Comparison of ENCODE assay signal across 9 mouse cellular contexts in the genomic region with DNA sequence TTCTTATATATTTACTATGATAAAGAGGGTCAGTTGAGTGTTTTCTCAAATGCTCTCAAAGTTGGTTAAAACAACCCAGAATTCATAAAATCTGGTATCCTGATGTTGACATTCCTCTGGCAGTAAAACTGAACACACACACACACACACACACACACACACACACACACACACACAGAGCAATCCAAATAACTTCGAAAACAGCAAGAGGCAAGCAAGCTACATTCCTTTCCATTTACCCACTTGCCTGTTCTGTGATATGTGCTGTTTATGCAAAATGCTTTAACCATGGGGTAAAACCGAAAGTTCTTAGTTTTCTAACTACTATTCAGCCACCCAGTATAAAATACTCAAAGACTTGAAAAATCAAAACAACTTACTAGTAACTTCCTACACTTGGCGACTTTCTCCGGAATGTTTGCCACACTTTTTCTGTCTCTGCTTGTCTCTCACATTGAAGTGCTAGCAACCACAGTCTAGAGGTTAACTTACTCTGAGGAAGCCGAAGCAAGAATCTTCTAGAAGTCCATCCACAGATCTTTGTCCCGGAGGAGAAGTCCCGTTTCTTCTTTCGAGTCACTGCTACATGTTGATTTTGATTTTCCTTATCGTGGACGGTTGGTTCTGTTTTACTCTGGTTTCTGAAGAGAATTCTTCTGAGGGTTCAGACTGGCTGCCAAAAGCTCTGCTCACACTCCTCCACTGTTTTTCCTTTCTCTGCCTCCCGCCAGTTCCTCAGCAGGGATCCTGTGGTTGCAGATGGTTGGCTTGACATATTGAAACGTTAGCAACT. TPM values are rescaled to one million over a fixed set of nuclear protein-coding genes. Genes with fewer than 3 reads are reported as not detected.
A peak's percentile ranks its signal among the peaks of the same experiment; 100 is the strongest.
DNase-seq lines count a peak whose midpoint lies in the region; ATAC-seq lines count a peak whose summit lies in the region.
"Had no signal": no experiment of that assay in that cellular context is flagged by ENCODE, and none has a peak within 500 bp of the region (broad histone marks: within the 10 kb centered on the region; RNA-seq: fewer than 3 reads in every experiment).

TSS of gene Abca9 (minus strand) at position 738 of the 793 bp plus-strand sequence.

- no peak within 1 kb of the TSS for H3K9ac ChIP-seq in midbrain, embryonic 14.5 days (replicated peaks; ENCODE audit: low read length)
- H3K9ac ChIP-seq in midbrain, embryonic 13.5 days (replicated peaks): no peak within 1 kb of the TSS
- H3K9ac ChIP-seq: liver, embryonic 15.5 days had no signal

- no peaks in the 10 kb centered on the region for H3K9me3 ChIP-seq in midbrain, embryonic 14.5 days (ENCODE audit: control insufficient read depth, low read length)
- no peaks in the 10 kb centered on the region for H3K9me3 ChIP-seq in midbrain, embryonic 13.5 days
- H3K9me3 ChIP-seq: liver, embryonic 15.5 days had no signal

- peak; percentile 23 for DNase-seq in midbrain, embryonic 14.5 days
- peak; percentile 28 for DNase-seq in cerebellum, adult 8-10 months
- DNase-seq in heart, adult 11 months: peak; percentile 96
- peak; percentile 26 for DNase-seq in kidney, postnatal 14 days
- DNase-seq in lung, postnatal 4 days: peak; percentile 13 to 23
- DNase-seq in telencephalon, adult 2 months (ENCODE audit: low read depth, low spot score): peak; percentile 60
- no peak for DNase-seq in spleen, postnatal 4 days (ENCODE audit: low spot score in 2 of 2)

- H3K27me3 ChIP-seq in midbrain, embryonic 14.5 days (ENCODE audit: control insufficient read depth, insufficient read depth, low read length): no peaks in the 10 kb centered on the region
- H3K27me3 ChIP-seq in midbrain, embryonic 13.5 days: no peaks in the 10 kb centered on the region
- H3K27me3 ChIP-seq: liver, embryonic 15.5 days had no signal

- no peak for ATAC-seq in midbrain, embryonic 14.5 days (ENCODE audit: low FRiP score, low TSS enrichment)
- ATAC-seq in midbrain, embryonic 13.5 days: no peak

- H3K4me1 ChIP-seq in midbrain, embryonic 14.5 days (ENCODE audit: control insufficient read depth, insufficient read depth, low read length): no peaks in the 10 kb centered on the region
- no peaks in the 10 kb centered on the region for H3K4me1 ChIP-seq in midbrain, embryonic 13.5 days (replicated peaks)

- no peak within 1 kb of the TSS for H3K4me3 ChIP-seq in midbrain, embryonic 14.5 days (replicated peaks; ENCODE audit: low read depth, low read length)
- H3K4me3 ChIP-seq in midbrain, embryonic 13.5 days (replicated peaks): no peak within 1 kb of the TSS
- H3K4me3 ChIP-seq: liver, embryonic 15.5 days had no signal

- no peaks in the 10 kb centered on the region for H3K36me3 ChIP-seq in midbrain, embryonic 14.5 days (ENCODE audit: control insufficient read depth, insufficient read depth, low read length)
- no peaks in the 10 kb centered on the region for H3K36me3 ChIP-seq in midbrain, embryonic 13.5 days
- H3K36me3 ChIP-seq: liver, embryonic 15.5 days had no signal

- H3K4me2 ChIP-seq in midbrain, embryonic 14.5 days (ENCODE audit: low read length): no peak within 1 kb of the TSS
- H3K4me2 ChIP-seq in midbrain, embryonic 13.5 days (replicated peaks): no peak within 1 kb of the TSS
- H3K4me2 ChIP-seq: liver, embryonic 15.5 days had no signal

- no peak within 1 kb of the TSS for H3K27ac ChIP-seq in midbrain, embryonic 14.5 days (replicated peaks; ENCODE audit: low read depth, low read length)
- no peak within 1 kb of the TSS for H3K27ac ChIP-seq in midbrain, embryonic 13.5 days
- H3K27ac ChIP-seq: liver, embryonic 15.5 days had no signal

- 53% methylated on average over 12 of the region's 12 CpGs for WGBS in midbrain, embryonic 14.5 days
- 55% methylated on average over 12 of the region's 12 CpGs for WGBS in midbrain, embryonic 13.5 days

RNA-seq across cellular contexts. Expression of gene Abca9, which starts in this region (rescaled TPM):
- polyA plus RNA-seq in midbrain, embryonic 14.5 days (2014; fragmentation: Nextera tagmentation; extraction: Ambion mirVana): 0.32 and 3.8 TPM in 2 replicates
- polyA plus RNA-seq in midbrain, embryonic 13.5 days (2015; fragmentation: Nextera tagmentation; extraction: Ambion mirVana): 2.8 and 3.0 TPM in 2 replicates

Comparison
In these comparisons a context has a peak if more than half of its experiments do, and no peak if none do; other contexts are left out.
1. DNase-seq: peak in midbrain, embryonic 14.5 days (single experiment), cerebellum, adult 8-10 months (single experiment), heart, adult 11 months (single experiment), kidney, postnatal 14 days (single experiment), lung, postnatal 4 days (2 of 2) and telencephalon, adult 2 months (single experiment); none in spleen, postnatal 4 days (0 of 2).